Mouse (Mus musculus) testis, adult 2 months (tissue): ENCODE data around the gene Stard9.

Source experiments
- CTCF ChIP-seq: fragments of 200-500 bp; IDR thresholded peaks from 2 replicates; pipeline ENCODE4 v1.5.1; 2012; ENCODE audit warnings: low read depth, mild to moderate bottlenecking, inconsistent platforms, low read length, moderate library complexity; ENCODE audit not compliant: control insufficient read depth, insufficient read depth, insufficient replicate concordance
- POLR2A ChIP-seq: fragments of 200-500 bp; IDR thresholded peaks from 2 replicates; pipeline ENCODE4 v1.6.1; 2012; ENCODE audit warnings: low read depth, mild to moderate bottlenecking, inconsistent platforms, low read length, moderate library complexity; ENCODE audit not compliant: control insufficient read depth

DNA sequence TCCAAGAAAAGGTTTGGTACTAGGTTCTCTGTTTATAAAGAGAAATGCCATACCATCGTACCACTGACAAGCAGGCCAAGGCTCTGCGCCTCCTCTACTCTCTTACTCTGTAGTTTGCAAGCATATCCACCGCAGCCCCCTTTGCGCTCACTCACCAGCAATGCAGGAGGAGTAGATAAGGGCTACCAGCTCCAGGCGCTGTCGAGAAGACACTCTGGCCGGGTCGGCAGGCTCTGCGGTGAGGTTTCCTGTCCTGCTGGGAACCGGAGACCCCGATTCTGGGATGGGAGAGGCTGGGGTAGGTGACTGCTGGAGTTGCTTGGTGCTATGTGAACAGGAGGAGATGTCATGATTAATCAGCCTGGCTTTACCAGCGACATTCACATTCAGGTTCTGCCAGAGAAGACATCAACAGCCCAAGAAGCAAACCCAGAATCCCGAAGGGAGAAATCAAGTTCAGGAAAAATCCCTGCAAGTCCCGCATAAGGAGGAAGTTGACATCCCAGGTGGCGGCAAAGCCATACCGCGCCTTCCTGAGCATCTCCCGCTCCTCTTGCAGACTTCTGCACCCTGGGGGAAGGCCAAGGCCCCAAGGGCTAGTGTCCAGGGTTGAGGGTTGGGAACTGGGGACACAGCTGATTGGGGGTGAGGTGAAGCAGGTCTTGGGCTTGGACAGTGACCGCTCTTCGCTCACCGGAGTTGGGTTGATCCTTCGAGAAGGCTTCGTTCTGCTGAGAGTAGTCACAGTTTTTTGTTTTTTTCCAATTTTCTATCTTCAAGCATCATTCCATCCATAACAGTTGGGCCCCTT lies 101.1 kb downstream of the Stard9 start:
- TF ChIP-seq CTCF (no peak), POLR2A (no peak)
